Mouse (Mus musculus): ENCODE data around the gene Dcaf7. TPM values are rescaled to one million over a fixed set of nuclear protein-coding genes. Genes with fewer than 3 reads are reported as not detected.
A peak's percentile ranks its signal among the peaks of the same experiment; 100 is the strongest.

Dcaf7 gene
- polyA plus RNA-seq, 1 experiment = 60.0 TPM

- Histone ChIP-seq H3K27ac (ENCODE audit: insufficient read depth, low read length) (no peak overlapping the region), H3K4me3 (ENCODE audit: insufficient read depth, low read length) (peak overlapping the region; percentile 93), H3K4me1 (ENCODE audit: control insufficient read depth, insufficient read depth, low read length) (no peaks in the 10 kb centered on the region)
- TF ChIP-seq CTCF (IDR thresholded peaks at IDR 0.05; ENCODE audit: borderline replicate concordance, insufficient read depth, low read length) (no peak), POLR2A (IDR thresholded peaks at IDR 0.05; ENCODE audit: low read depth, low read length) (no peak)
Measured at GRCm38 (mm10) chr11:106037418-106037751, 713 bp downstream of the Dcaf7 start.

DNA sequence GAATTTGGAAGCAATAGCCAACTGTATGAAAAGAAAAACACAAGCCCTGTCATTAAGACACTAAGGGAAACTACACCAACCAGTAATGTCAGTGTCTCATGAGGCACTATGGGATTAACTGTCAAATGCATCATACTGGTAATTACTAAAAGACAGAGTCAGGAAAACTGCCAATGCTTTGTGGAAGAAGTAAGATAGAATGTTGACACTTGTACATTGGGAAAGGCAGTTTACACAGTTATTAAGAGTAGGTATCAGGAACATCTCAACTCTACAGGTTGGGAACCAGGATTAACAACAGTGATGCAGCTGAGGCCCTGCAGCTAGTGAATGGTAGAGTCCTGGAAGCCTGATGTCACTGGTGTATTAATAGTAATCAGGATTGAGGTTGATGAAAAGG, 7.7 kb downstream of the Dcaf7 start:
- Histone ChIP-seq H3K27ac (ENCODE audit: insufficient read depth, low read length) (no peak overlapping the region), H3K4me3 (ENCODE audit: insufficient read depth, low read length) (no peak overlapping the region), H3K4me1 (ENCODE audit: control insufficient read depth, insufficient read depth, low read length) (no peaks in the 10 kb centered on the region; the same call in 1 of the 2 replicates)
- TF ChIP-seq POLR2A (IDR thresholded peaks at IDR 0.05; ENCODE audit: low read depth, low read length) = no peak
- no peak for TF ChIP-seq CTCF (IDR thresholded peaks at IDR 0.05; ENCODE audit: borderline replicate concordance, insufficient read depth, low read length)

- TF ChIP-seq POLR2A (IDR thresholded peaks at IDR 0.05; ENCODE audit: low read depth, low read length) (no peak), CTCF (IDR thresholded peaks at IDR 0.05; ENCODE audit: borderline replicate concordance, insufficient read depth, low read length) (no peak)
- Histone ChIP-seq H3K4me1 (ENCODE audit: control insufficient read depth, insufficient read depth, low read length) (no peaks in the 10 kb centered on the region; the same call in 1 of the 2 replicates), H3K4me3 (ENCODE audit: insufficient read depth, low read length) (no peak overlapping the region), H3K27ac (ENCODE audit: insufficient read depth, low read length) (no peak overlapping the region)
Measured at GRCm38 (mm10) chr11:106045256-106045655, 8.6 kb downstream of the Dcaf7 start.

DNA sequence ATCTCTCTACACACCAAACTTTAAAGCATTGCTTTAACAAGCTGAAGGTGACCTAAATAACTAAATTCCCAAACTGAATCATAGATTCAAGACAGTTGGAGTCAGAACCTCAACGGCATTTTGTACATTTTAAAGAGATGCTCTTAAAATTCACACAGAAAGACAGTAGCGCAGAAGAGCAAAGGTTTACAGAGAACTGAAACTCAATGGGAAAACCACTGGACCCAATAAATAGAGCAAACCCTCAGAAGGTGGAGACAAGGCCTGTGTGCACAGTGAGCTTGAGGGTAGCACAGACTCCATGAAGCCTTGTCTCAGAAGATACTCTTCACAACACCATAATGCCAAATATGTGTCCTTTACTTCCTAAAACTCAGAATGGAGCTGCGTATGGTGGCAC, 9.1 kb downstream of the Dcaf7 start:
- no peak for TF ChIP-seq POLR2A (IDR thresholded peaks at IDR 0.05; ENCODE audit: low read depth, low read length)
- TF ChIP-seq CTCF (IDR thresholded peaks at IDR 0.05; ENCODE audit: borderline replicate concordance, insufficient read depth, low read length) = no peak
- no peaks in the 10 kb centered on the region; the same call in 1 of the 2 replicates for H3K4me1 ChIP-seq (ENCODE audit: control insufficient read depth, insufficient read depth, low read length)
- peak overlapping the region; percentile 42; the same call in 1 of the 2 replicates for H3K27ac ChIP-seq (ENCODE audit: insufficient read depth, low read length)
- no peak overlapping the region for H3K4me3 ChIP-seq (ENCODE audit: insufficient read depth, low read length)

DNA sequence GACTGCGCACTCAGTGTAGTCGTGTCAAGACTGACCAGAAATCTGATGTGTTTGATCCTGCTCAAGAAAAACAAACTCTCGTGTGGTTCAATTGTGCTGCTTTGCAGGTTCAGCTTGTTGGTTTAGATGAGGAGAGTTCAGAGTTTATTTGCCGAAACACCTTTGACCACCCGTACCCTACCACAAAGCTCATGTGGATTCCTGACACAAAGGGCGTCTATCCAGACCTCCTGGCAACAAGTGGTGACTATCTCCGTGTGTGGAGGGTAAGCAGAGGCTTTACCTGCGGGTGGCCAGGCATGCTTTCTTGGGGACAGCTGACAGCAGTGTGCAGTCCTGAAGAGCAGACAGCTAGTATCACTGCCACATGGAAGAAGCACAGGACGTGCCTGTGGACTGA, 9.9 kb downstream of the Dcaf7 start:
- H3K4me3 ChIP-seq (ENCODE audit: insufficient read depth, low read length) = no peak overlapping the region
- TF ChIP-seq CTCF (IDR thresholded peaks at IDR 0.05; ENCODE audit: borderline replicate concordance, insufficient read depth, low read length) = no peak
- TF ChIP-seq POLR2A (IDR thresholded peaks at IDR 0.05; ENCODE audit: low read depth, low read length) = no peak
- H3K4me1 ChIP-seq (ENCODE audit: control insufficient read depth, insufficient read depth, low read length) = no peaks in the 10 kb centered on the region; the same call in 1 of the 2 replicates
- no peak overlapping the region for H3K27ac ChIP-seq (ENCODE audit: insufficient read depth, low read length)

- no peak overlapping the region for H3K27ac ChIP-seq (ENCODE audit: insufficient read depth, low read length)
- no peak overlapping the region for H3K4me3 ChIP-seq (ENCODE audit: insufficient read depth, low read length)
- no peak for TF ChIP-seq CTCF (IDR thresholded peaks at IDR 0.05; ENCODE audit: borderline replicate concordance, insufficient read depth, low read length)
- TF ChIP-seq POLR2A (IDR thresholded peaks at IDR 0.05; ENCODE audit: low read depth, low read length) = no peak
- H3K4me1 ChIP-seq (ENCODE audit: control insufficient read depth, insufficient read depth, low read length) = no peaks in the 10 kb centered on the region
Measured at GRCm38 (mm10) chr11:106053921-106054320, 17.2 kb downstream of the Dcaf7 start.

DNA sequence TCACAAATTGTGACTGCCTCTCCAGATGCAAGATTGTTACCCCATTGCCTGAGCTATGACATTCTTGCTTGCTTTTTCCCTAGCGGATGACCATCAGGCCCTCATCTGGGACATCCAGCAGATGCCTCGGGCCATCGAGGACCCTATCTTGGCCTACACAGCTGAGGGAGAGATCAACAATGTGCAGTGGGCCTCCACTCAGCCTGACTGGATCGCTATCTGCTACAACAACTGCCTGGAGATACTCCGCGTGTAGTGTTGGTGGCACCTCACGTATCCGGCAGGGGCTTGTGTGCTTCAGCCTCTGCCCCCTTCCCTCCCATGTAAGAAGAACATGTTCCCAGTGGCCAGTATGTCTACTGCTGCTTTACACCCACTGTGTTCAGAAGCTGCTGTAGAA, 17.9 kb downstream of the Dcaf7 start:
- Histone ChIP-seq H3K4me3 (ENCODE audit: insufficient read depth, low read length) (no peak overlapping the region), H3K4me1 (ENCODE audit: control insufficient read depth, insufficient read depth, low read length) (no peaks in the 10 kb centered on the region), H3K27ac (ENCODE audit: insufficient read depth, low read length) (no peak overlapping the region)
- TF ChIP-seq CTCF (IDR thresholded peaks at IDR 0.05; ENCODE audit: borderline replicate concordance, insufficient read depth, low read length) = no peak
- TF ChIP-seq POLR2A (IDR thresholded peaks at IDR 0.05; ENCODE audit: low read depth, low read length) = no peak

GRCm38 (mm10) chr11:106055341-106055740, 18.7 kb downstream of the Dcaf7 start:
- H3K4me3 ChIP-seq (ENCODE audit: insufficient read depth, low read length) = no peak overlapping the region
- no peak overlapping the region for H3K27ac ChIP-seq (ENCODE audit: insufficient read depth, low read length)
- H3K4me1 ChIP-seq (ENCODE audit: control insufficient read depth, insufficient read depth, low read length) = no peaks in the 10 kb centered on the region
- TF ChIP-seq POLR2A (IDR thresholded peaks at IDR 0.05; ENCODE audit: low read depth, low read length) (no peak), CTCF (IDR thresholded peaks at IDR 0.05; ENCODE audit: borderline replicate concordance, insufficient read depth, low read length) (no peak)

DNA sequence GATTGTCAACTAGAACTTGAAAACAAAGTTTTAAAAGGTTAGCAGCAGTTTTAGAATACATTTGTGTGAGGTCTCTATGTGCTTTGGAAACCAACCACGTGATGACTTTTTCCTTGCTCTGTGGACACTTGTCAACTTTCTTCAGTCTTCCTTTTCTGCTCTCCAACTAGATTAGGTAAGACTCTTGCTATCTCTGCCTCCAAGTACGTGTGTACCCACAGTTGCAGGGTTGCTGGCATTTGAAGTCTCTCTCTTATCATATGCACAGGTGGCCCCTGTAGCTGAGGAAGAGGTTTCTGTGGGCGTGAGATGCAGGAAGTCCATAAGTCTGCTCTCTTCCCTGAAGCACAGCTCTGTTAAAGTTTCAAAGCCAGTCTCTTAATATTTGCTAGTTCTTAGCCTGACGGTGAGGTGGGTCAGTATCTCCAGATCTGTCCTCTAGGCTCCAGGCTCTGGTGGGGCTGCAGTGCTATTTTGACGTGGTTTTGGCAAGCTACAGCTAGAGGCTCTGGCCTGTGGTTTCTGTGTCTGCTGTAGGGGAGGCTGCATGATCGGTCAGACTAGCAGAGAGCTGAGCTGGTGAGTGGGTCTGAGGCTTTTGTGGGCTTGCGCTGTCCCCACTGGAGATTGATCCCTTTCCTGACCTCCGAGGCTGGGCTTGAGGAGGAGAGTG, 20.3 kb downstream of the Dcaf7 start:
- Histone ChIP-seq H3K27ac (ENCODE audit: insufficient read depth, low read length) (no peak overlapping the region), H3K4me3 (ENCODE audit: insufficient read depth, low read length) (no peak overlapping the region), H3K4me1 (ENCODE audit: control insufficient read depth, insufficient read depth, low read length) (no peaks in the 10 kb centered on the region)
- no peak for TF ChIP-seq POLR2A (IDR thresholded peaks at IDR 0.05; ENCODE audit: low read depth, low read length)
- TF ChIP-seq CTCF (IDR thresholded peaks at IDR 0.05; ENCODE audit: borderline replicate concordance, insufficient read depth, low read length) = no peak

GRCm38 (mm10) chr11:106058020-106058419, 21.3 kb downstream of the Dcaf7 start:
- H3K4me1 ChIP-seq (ENCODE audit: control insufficient read depth, insufficient read depth, low read length) = no peaks in the 10 kb centered on the region
- H3K4me3 ChIP-seq (ENCODE audit: insufficient read depth, low read length) = no peak overlapping the region
- H3K27ac ChIP-seq (ENCODE audit: insufficient read depth, low read length) = no peak overlapping the region
- TF ChIP-seq POLR2A (IDR thresholded peaks at IDR 0.05; ENCODE audit: low read depth, low read length) (no peak), CTCF (IDR thresholded peaks at IDR 0.05; ENCODE audit: borderline replicate concordance, insufficient read depth, low read length) (no peak)
